Mouse (Mus musculus): ENCODE data around the gene Gpr61. TPM values are rescaled to one million over a fixed set of nuclear protein-coding genes. Genes with fewer than 3 reads are reported as not detected.
A peak's percentile ranks its signal among the peaks of the same experiment; 100 is the strongest.

Gpr61 gene
- total and polyA plus RNA-seq, 3 experiments, result 0.04 TPM; not detected in 2

DNA sequence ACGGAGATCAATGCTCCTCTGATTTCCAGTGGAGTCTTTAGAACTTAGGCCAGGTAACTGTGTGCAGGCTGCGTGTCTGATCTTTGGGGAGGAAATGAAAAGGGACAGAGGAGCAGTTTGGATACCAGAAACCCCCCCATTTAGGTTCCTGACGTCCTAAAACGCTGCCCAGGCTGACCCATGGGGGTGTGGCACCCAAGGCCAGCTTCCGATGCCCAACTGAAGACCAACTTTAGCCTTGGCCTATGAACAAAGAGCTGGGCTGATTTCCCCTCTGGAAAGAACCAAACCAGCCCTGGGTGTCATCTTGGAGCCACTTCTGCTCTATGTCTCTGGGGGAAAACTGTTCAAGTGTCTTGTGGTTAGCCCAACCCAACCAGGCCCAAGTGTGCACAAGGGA is 9.4 kb upstream of the Gpr61 start:
- H3K79me2 ChIP-seq (replicated peaks; ENCODE audit: control insufficient read depth, insufficient read depth, low read length), result no peaks in the 10 kb centered on the region
- intact Hi-C loops (cut with DNase I), result loop anchor here (1.0 to 2.0 kb wide), 3 partner anchors 40 to 225 kb away; no protein-coding TSS in a partner anchor
- H3K36me3 ChIP-seq (ENCODE audit: control insufficient read depth, insufficient read depth, low read length), result no peaks in the 10 kb centered on the region
- no peak overlapping the region for H3K9ac ChIP-seq (ENCODE audit: low read depth, low read length)
- H3K4me1 ChIP-seq (ENCODE audit: control insufficient read depth, insufficient read depth, low read length), result peaks cover 3% of the 10 kb centered on the region; the same call in 1 of the 2 replicates
- H3K27me3 ChIP-seq (ENCODE audit: control insufficient read depth, insufficient read depth, low read length), result no peaks in the 10 kb centered on the region
- TF ChIP-seq CTCF (IDR thresholded peaks at IDR 0.05) (no peak), EP300 (IDR thresholded peaks at IDR 0.05; ENCODE audit: insufficient read depth, low read depth, low read length) (no peak), POLR2A (IDR thresholded peaks at IDR 0.05; ENCODE audit: insufficient read depth, low read depth, low read length) (no peak)
- H3K4me3 ChIP-seq, result no peak overlapping the region
- DNase-seq, result no peak
- 68% methylated on average over 5 of the region's 5 CpGs for WGBS
- no peak overlapping the region for H3K27ac ChIP-seq

DNA sequence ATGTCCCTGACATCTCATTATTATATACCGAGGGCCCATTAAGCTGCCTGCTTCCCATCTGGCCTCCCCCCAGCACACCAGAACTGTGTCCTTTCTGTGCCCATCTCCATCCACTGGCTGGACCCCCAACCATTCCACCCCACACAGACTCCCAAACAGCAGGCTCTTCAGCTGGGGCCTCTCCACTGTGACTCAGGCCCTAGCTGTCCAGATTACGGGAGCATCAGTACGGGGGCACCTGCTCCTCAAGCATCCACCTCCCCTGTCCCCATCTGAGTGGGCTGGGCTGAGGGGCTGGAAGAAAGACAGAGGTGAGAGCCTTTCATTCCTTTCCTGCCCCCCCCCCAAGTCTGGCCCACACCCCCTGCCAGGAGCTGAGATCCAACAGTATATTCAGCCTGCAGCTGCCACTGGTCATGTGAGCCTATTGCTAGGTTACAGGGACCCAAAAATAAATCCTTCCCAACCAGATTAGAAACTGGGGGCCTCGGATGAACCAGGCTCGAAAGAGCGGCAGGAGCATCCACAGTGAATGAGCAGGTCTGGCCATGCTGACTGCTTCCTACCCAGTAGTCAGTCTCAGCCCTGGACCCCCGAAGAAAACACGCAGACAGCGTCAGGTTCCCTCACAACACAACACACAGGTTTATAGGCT is 3.8 kb upstream of the Gpr61 start:
- TF ChIP-seq POLR2A (IDR thresholded peaks at IDR 0.05; ENCODE audit: insufficient read depth, low read depth, low read length), result no peak
- TF ChIP-seq CTCF (IDR thresholded peaks at IDR 0.05), result no peak
- TF ChIP-seq EP300 (IDR thresholded peaks at IDR 0.05; ENCODE audit: insufficient read depth, low read depth, low read length), result no peak
- H3K4me1 ChIP-seq (ENCODE audit: control insufficient read depth, insufficient read depth, low read length), result no peaks in the 10 kb centered on the region
- intact Hi-C loops (cut with DNase I), result no loop called here
- no peak overlapping the region for H3K27ac ChIP-seq
- no peaks in the 10 kb centered on the region for H3K36me3 ChIP-seq (ENCODE audit: control insufficient read depth, insufficient read depth, low read length)
- DNase-seq, result peak in 1 of 2 experiments; percentile 23
- H3K4me3 ChIP-seq, result no peak overlapping the region
- H3K9ac ChIP-seq (ENCODE audit: low read depth, low read length), result no peak overlapping the region
- no peaks in the 10 kb centered on the region for H3K79me2 ChIP-seq (replicated peaks; ENCODE audit: control insufficient read depth, insufficient read depth, low read length)
- 44% methylated on average over 9 of the region's 9 CpGs for WGBS
- H3K27me3 ChIP-seq (ENCODE audit: control insufficient read depth, insufficient read depth, low read length), result no peaks in the 10 kb centered on the region

DNA sequence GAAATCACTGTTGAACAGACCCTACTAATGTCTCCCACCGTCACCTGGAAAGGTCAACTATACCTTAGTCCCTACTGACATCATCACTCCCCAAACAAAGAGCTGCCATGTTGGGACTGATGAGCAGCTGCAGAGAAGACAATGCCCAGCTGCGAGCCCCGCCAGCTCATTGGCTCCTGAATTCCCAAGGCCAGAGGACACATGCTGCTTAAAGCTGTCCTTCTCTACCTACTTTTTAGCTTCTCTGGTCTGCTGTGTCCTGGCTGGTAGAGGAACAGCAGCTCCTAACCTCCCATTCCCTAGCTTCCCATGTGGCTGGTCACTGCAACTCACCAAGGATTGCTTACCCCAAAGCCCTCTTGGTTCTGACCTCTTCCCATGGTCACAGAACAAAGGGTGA is 2.4 kb downstream of the Gpr61 start:
- intact Hi-C loops (cut with DNase I), result no loop called here
- Histone ChIP-seq H3K79me2 (replicated peaks; ENCODE audit: control insufficient read depth, insufficient read depth, low read length) (no peaks in the 10 kb centered on the region), H3K27ac (no peak overlapping the region), H3K9ac (ENCODE audit: low read depth, low read length) (no peak overlapping the region), H3K36me3 (ENCODE audit: control insufficient read depth, insufficient read depth, low read length) (no peaks in the 10 kb centered on the region), H3K27me3 (ENCODE audit: control insufficient read depth, insufficient read depth, low read length) (no peaks in the 10 kb centered on the region), H3K4me3 (no peak overlapping the region), H3K4me1 (ENCODE audit: control insufficient read depth, insufficient read depth, low read length) (peaks cover 2% of the 10 kb centered on the region)
- 91% methylated on average over 3 of the region's 3 CpGs for WGBS
- no peak for TF ChIP-seq CTCF (IDR thresholded peaks at IDR 0.05)
- no peak for TF ChIP-seq EP300 (IDR thresholded peaks at IDR 0.05; ENCODE audit: insufficient read depth, low read depth, low read length)
- no peak for TF ChIP-seq POLR2A (IDR thresholded peaks at IDR 0.05; ENCODE audit: insufficient read depth, low read depth, low read length)
- no peak for DNase-seq

DNA sequence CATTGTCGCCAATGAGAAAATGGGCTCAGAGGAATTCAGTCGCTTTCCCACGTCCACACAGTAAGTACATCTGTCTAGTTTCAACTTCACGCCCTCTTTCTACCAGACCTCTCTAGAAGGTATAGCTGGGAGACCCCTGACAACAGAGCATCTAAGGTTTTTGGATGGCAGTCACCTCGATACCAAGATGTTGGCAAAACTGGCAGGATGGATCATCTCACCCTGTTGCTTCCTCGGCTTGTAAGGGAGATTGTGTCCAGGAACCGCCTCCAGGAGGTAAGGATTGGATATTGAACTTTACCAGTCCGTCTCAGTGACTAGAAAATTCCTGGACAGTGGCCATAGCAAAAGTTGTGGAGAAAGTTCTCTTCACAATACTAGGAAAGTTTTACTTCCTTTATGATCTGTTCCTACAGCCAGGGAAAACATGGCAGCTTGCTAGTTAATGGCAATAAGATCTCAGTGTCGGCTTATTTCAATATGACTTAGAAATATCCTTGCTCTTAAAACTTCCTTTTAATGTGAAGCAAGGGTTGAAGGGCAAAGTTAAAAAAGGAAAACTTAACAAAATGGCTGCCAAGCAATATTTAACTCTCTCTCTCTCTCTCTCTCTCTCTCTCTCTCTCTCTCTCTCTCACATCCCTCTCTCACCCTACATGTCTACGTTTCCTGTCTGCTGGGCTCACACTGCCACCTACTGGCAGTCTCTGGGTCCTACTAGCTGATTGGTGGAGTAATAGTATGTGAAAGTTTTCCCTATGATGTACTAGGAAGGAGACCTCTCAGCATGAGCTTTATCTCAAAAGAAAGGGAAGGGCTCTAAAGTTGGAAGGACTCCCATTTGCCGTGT is 7.1 kb downstream of the Gpr61 start:
- H3K9ac ChIP-seq (ENCODE audit: low read depth, low read length), result no peak overlapping the region
- peaks cover 2% of the 10 kb centered on the region; the same call in 1 of the 2 replicates for H3K79me2 ChIP-seq (replicated peaks; ENCODE audit: control insufficient read depth, insufficient read depth, low read length)
- 51% methylated on average over 11 of the region's 11 CpGs for WGBS
- H3K4me3 ChIP-seq, result no peak overlapping the region
- H3K27ac ChIP-seq, result peak overlapping the region; percentile 31; the same call in 1 of the 2 replicates
- peaks cover 3% of the 10 kb centered on the region; the same call in 1 of the 2 replicates for H3K36me3 ChIP-seq (ENCODE audit: control insufficient read depth, insufficient read depth, low read length)
- H3K4me1 ChIP-seq (ENCODE audit: control insufficient read depth, insufficient read depth, low read length), result peaks cover 6% of the 10 kb centered on the region
- DNase-seq, result peak; percentile 84 to 88
- intact Hi-C loops (cut with DNase I), result loop anchor here (1.0 to 5.0 kb wide), 6 partner anchors 63 to 450 kb away; partner anchors contain the start of gene Ahcyl1
- TF ChIP-seq CTCF (IDR thresholded peaks at IDR 0.05), result peak; percentile 89
- TF ChIP-seq EP300 (IDR thresholded peaks at IDR 0.05; ENCODE audit: insufficient read depth, low read depth, low read length), result peak; percentile 95
- TF ChIP-seq POLR2A (IDR thresholded peaks at IDR 0.05; ENCODE audit: insufficient read depth, low read depth, low read length), result 0 out of 2 replicates have a peak, but pooled peaks have one; percentile 25
- H3K27me3 ChIP-seq (ENCODE audit: control insufficient read depth, insufficient read depth, low read length), result no peaks in the 10 kb centered on the region

DNA sequence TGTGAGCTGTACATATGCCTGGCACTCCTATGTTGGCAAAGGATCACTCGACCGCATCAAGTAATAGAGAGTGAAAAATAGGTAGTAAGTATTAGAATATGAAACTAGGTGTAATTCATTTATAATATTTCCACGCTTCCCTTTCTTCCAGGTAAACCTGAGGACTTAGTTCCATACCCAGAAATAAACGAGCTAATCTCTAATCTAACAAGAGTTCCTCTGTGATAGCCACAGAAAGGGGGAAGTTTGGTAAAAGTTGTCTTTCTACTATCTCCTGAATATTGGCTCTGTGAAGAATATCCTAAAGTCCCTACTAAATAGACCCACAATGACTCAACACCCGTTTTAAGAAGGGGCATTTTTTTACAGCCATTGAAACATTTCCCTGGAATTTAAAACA is 8.0 kb downstream of the Gpr61 start:
- Histone ChIP-seq H3K27ac (peak overlapping the region; percentile 96), H3K79me2 (replicated peaks; ENCODE audit: control insufficient read depth, insufficient read depth, low read length) (peaks cover 2% of the 10 kb centered on the region), H3K4me1 (ENCODE audit: control insufficient read depth, insufficient read depth, low read length) (peaks cover 6% of the 10 kb centered on the region), H3K27me3 (ENCODE audit: control insufficient read depth, insufficient read depth, low read length) (no peaks in the 10 kb centered on the region), H3K36me3 (ENCODE audit: control insufficient read depth, insufficient read depth, low read length) (peaks cover 3% of the 10 kb centered on the region; the same call in 1 of the 2 replicates), H3K9ac (ENCODE audit: low read depth, low read length) (peak overlapping the region; percentile 41), H3K4me3 (peak overlapping the region; percentile 95)
- TF ChIP-seq POLR2A (IDR thresholded peaks at IDR 0.05; ENCODE audit: insufficient read depth, low read depth, low read length) (no peak), CTCF (IDR thresholded peaks at IDR 0.05) (no peak), EP300 (IDR thresholded peaks at IDR 0.05; ENCODE audit: insufficient read depth, low read depth, low read length) (no peak)
- intact Hi-C loops (cut with DNase I), result loop anchor here (1.0 to 5.0 kb wide), 5 partner anchors 62 to 449 kb away; partner anchors contain the start of gene Ahcyl1
- DNase-seq, result no peak
- WGBS, result 52% methylated on average over 5 of the region's 5 CpGs
